Mouse (Mus musculus): ENCODE results near the gene Fam166a. TPM values are rescaled to one million over a fixed set of nuclear protein-coding genes. Genes with fewer than 3 reads are reported as not detected.

Gene Fam166a
- total RNA-seq (2023): not detected

DNA sequence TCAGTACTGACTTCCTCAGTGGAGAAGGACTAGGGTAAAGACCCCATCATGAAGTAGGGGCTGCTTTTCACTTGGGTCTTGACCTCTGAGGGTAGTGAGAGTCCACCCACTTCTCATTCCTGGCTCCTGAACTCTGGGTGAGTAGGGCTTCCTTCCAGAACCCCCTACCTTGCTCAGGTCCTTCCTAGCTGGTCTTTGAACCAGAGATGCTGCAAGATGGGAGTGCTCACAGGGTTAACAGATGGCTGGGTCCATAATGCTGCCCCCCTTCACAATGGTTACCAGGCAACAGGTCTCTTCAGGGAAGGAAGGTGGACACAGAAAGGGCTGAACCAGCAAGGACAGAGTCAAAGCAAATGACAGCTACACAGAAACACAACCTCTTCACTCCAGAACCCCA is at the start of gene Fam166a:
Gene Fam166a, plus strand, starts transcription at position 301 of the 400 bp plus-strand sequence.

DNA sequence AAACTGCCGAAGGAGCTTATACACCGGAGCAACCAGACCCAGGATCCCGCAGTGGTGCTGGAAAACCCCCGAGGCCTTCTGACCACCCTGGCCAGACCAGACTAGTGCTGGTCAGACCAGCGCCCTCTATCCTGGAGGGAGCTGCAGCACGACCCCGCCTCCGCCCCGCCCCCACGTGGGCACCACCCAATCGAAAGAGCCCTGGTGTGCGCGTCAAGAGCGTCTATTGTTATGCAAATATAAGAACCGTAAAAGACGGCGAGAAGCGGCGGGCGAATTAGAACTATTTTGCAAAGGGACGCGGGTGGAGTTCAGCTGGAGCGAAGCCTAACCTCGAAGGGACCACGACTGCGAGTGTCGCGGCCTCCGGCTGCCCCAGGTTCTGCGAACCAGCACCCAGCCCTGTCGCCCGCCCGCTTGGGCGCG is 38.1 kb upstream of the Fam166a start, which contains the start of gene Nrarp:
Gene Nrarp, plus strand, starts transcription at position 281 of the 426 bp plus-strand sequence.

DNA sequence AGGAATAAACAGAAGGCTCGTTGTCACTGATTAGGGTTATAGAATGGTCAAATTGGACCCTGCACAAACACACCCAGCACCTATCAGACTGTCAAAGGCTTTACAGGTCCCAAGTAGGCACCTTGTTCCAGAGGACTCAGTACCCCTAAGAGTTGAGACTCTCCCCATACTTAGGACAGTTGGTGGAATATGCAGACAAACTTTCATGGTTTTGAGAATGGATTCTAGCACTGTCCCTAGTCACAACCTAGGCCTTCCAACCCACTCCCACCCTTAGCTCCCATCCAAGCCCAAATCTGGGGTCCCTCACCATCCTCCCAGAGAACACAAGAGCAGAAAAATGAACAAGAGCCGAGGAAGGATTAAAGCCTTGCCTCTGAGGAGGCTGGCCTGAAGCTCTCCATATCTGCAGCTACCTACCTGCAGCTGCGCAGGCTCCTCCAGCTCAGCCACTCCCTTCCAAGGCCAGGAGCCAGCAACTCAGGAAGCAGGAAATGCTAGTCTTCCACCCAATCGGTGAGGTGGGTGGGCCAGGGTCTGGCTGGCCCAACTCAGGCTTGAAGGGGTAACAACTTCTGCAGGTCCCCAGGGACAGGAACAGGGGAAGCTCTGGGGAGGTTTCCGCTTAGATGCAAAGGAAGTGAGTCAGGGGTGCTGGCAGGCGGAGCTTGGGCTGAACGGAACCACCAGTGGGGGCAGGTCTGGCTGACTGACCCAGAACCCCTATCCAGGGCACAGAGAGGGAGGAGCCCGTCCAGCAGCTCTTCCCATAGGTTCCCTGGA is 22.2 kb upstream of the Fam166a start, which contains the start of gene Tor4a:
Gene Tor4a, minus strand, starts transcription at position 715 of the 783 bp plus-strand sequence.

DNA sequence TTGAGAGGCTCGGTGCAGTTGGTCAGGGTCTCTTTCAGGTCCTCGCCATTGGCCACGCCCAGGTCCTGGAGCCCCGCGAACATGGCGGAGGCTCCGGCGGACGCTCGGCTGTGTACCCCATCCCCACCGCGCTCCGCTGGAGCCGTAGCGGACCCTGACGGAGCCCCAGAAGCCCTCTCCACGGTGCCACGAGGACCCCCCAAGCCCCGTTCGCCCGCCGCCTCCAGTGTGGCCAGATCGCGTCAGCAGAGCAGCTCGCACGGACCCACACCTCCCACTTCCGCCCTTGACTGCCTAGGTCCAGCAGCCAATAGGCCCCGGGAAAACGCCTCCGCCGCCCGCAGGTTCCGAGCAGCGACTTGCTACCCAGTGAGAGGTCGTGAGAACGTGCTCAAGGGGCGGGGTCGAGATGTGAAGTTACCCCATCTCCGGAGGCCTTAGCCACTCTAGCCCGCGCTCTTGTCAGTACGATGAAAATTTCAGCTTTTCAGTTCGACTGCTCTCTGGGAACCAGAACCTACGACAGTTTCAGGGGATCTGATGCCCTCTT is 7.3 kb upstream of the Fam166a start, which contains the start of gene Nelfb:
Gene Nelfb, minus strand, starts transcription at position 369 of the 550 bp plus-strand sequence.

GRCm38 (mm10) chr2:25214444-25214843 is 4.1 kb upstream of the Fam166a start, which contains the start of gene Stpg3:
TSS of gene Stpg3 (minus strand) at chr2:25214637.

DNA sequence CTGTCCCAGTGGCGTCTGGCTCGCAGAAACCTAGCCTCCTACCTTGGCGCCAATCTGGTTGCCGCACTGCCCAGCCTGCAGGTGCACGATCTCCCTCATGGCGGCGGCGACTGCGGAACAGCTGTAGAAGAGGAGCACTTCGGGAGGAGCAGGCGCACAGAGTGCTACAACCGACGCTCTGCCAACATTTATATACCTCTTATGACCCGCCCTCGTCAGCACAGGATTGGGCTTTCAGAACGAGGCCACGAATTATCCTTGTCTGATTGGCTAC is 5.9 kb downstream of the Fam166a start, which contains the start of gene Tubb4b:
Gene Tubb4b, minus strand, starts transcription at position 211 of the 274 bp plus-strand sequence.

DNA sequence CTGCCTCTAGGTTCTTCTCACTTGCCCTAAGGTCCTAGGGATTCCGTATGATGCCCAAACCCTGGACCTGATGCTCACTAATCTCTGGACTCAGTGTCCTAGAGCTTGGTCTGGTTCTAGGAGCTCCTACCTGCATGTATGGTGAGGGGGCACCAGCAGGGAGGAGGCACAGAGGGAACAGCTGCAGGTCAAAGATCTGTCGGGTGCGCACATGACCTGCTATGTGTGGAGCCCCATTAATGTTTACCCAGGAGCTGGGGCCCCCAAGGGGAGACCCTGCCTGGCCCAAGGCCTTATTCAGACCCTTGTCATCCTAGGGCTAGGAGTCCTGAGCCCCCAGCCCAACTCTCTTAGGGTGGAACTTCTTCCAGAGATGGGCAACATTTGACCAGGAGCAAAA is 15.5 kb downstream of the Fam166a start, which contains the start of gene Slc34a3:
Gene Slc34a3, minus strand, starts transcription at position 315 of the 400 bp plus-strand sequence.

GRCm38 (mm10) chr2:25236614-25237013 is 18.1 kb downstream of the Fam166a start, which contains the start of gene Rnf224:
TSS of gene Rnf224 (minus strand) at chr2:25236787.

DNA sequence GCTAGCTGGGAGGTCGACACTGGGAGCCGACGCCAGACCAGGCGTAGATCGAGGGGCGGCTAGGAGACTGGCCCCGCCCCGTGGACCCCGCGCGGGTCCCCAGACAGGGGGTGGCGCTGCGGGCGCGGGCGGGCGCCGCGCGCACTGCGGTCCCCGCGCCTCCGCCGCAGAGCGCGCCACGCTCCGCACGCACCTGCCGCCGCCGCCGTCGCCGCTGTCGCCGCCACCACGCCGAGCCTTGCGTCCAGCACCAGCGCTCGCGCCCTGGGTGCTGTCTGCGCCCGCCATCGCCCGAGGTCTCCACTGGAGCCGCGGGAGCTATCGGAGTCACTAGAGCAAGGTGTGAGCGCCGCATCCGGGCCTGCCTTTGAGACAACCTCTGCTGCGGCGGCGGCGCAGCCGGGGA is 23.6 kb downstream of the Fam166a start, which contains the start of the genes Rnf208 and Cysrt1:
Gene Rnf208, plus strand, starts transcription at position 155 of the 406 bp plus-strand sequence.
Gene Cysrt1, minus strand, starts transcription at position 352 of the 406 bp plus-strand sequence.

DNA sequence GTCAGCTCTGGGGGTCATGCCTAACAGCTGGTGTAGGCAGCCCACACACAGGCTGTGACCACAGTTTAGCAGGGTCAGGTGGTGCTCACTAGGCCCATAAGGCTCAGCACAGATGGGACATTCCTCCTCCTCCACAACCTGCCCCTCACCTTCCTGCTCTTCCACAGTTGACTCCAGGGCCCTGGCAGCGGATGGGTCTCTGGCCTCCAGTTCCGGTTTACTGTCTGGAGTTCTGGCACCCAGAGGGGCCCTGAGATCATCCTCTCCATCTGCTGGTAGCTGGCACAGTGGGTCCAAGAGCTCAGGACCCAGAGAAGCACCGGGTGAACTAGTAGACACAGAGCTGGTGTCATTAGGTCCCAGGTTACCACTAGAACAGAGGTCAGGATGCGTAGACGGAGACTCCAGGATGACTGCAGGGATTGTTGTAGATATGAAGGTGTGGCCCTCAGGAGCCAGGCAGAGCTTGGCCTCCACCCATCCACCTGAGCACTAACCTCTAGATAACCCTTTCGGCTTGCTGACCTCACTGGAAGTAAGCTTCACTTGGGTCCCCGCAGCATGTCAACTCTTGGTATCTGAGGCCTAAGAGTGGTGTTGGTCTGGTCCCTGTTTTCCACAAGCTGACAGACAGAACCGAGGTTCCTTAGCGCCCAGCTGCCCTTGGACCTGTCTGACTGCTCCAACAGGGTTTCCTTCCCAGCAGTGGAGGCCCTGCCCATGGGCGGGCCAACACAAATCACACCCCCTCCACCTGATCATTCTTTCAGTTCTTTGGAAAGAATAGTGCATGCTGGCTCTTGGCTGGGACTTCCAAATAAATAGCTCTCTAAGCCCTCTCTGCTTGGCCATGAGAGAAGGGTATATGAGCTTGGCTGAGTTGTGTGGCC is 27.9 kb downstream of the Fam166a start, which contains the start of gene AL732309.1:
Gene AL732309.1, minus strand, starts transcription at position 681 of the 890 bp plus-strand sequence.

DNA sequence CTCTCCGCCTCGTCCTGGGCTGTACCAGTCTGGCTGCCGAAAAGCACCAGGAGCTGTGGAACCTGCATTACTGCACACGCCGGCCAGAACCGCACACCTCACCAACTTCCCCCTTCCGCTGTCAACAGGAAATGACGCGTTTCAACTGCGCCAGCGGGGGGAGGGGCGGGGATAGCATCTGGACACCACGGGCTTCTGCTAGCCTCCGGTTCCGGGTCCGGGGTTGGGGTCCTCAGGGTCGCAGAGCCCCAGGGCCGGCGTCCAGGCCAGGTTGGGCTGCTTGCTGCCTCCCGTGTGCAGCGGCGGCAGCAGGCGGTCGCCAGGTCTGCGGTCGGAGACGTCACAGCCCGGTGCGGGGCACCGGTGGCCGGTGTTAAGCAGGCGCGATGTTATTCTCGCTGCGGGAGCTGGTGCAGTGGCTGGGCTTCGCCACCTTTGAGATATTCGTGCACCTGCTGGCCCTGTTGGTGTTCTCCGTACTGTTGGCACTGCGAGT is 36.8 kb downstream of the Fam166a start, which contains the start of gene Tmem203:
Gene Tmem203, plus strand, starts transcription at position 156 of the 496 bp plus-strand sequence.

DNA sequence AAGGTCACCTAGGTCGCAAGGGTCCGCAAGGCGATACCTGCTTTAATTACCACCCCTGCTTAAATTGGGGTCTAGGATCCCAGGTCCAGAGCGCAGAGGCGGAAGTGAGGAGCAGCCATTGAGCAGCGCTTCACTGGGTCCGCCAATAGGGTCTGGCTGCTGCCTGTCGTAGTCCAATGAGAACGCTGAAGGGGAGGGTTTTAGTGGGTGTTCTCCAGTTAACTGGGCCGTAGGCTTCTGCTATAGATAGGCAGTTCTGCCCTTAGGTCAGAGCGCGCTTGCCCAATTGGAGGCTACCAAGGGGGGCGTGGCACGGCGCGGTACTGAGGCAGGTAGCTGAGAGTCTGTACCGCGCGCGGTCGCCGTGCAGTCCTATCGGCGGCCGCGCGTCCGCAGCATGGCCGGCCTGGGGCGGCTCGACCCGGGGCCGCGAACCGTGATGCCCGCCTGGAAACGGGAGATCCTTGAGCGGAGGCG is 43.8 kb downstream of the Fam166a start, which contains the start of gene Tprn:
Gene Tprn, plus strand, starts transcription at position 328 of the 477 bp plus-strand sequence.

Other genes with a start within 250 kb of the Fam166a start
- 10 to 100 TPM; 17.2 to 17.4 TPM for gene Mrpl41, start 243.6 kb upstream of the Fam166a start, total RNA-seq (2023)
- gene Pnpla7, start 242.7 kb upstream of the Fam166a start, total RNA-seq (2023): 100 to 1,000 TPM; 133 to 171 TPM
- 10 to 100 TPM; 23.6 to 33.9 TPM for gene Nsmf, start 164.4 kb upstream of the Fam166a start, total RNA-seq (2023)
- gene Entpd8, start 138.4 kb upstream of the Fam166a start, total RNA-seq (2023): not detected
- not detected for gene Noxa1, start 123.6 kb upstream of the Fam166a start, total RNA-seq (2023)
- gene Nrarp, start 38.0 kb upstream of the Fam166a start, total RNA-seq (2023): 1 to 10 TPM; 5.6 to 5.8 TPM
- 10 to 100 TPM; 34.6 to 36.4 TPM for gene Tor4a, start 21.9 kb upstream of the Fam166a start, total RNA-seq (2023)
- gene Nelfb, start 7.3 kb upstream of the Fam166a start, total RNA-seq (2023): 10 to 100 TPM; 48.9 to 59.0 TPM
- not detected for gene Stpg3, start 4.1 kb upstream of the Fam166a start, total RNA-seq (2023)
- gene Tubb4b, start 6.0 kb downstream of the Fam166a start, total RNA-seq (2023): 10 to 100 TPM; 47.5 to 50.6 TPM
- not detected for gene Slc34a3, start 15.6 kb downstream of the Fam166a start, total RNA-seq (2023)
- not detected for gene Rnf224, start 18.0 kb downstream of the Fam166a start, total RNA-seq (2023)
- gene Rnf208, start 23.5 kb downstream of the Fam166a start, total RNA-seq (2023): under 1 TPM in 1 of 2 experiments, not detected in 1; 0.88 TPM
- gene Cysrt1, start 23.7 kb downstream of the Fam166a start, total RNA-seq (2023): not detected
- 1 to 10 TPM; 2.3 to 2.6 TPM for gene AL732309.1, start 28.1 kb downstream of the Fam166a start, total RNA-seq (2023)
- 10 to 100 TPM; 14.0 to 21.2 TPM for gene Tmem203, start 36.7 kb downstream of the Fam166a start, total RNA-seq (2023)
- 10 to 100 TPM; 21.1 to 24.9 TPM for gene Tprn, start 43.9 kb downstream of the Fam166a start, total RNA-seq (2023)
- gene Ssna1, start 53.7 kb downstream of the Fam166a start, total RNA-seq (2023): 10 to 100 TPM; 49.1 TPM
- gene Anapc2, start 53.7 kb downstream of the Fam166a start, total RNA-seq (2023): 10 to 100 TPM; 83.4 to 88.1 TPM
- gene Tmem210, start 69.4 kb downstream of the Fam166a start, total RNA-seq (2023): not detected
- gene Lrrc26, start 71.2 kb downstream of the Fam166a start, total RNA-seq (2023): not detected
- gene Grin1, start 100.4 kb downstream of the Fam166a start, total RNA-seq (2023): not detected
- 10 to 100 TPM; 33.9 to 41.6 TPM for gene Man1b1, start 113.6 kb downstream of the Fam166a start, total RNA-seq (2023)
- gene Dpp7, start 137.6 kb downstream of the Fam166a start, total RNA-seq (2023): 10 to 100 TPM; 25.9 to 31.9 TPM
- gene Uap1l1, start 146.9 kb downstream of the Fam166a start, total RNA-seq (2023): 10 to 100 TPM; 24.7 to 30.9 TPM
- gene Sapcd2, start 153.6 kb downstream of the Fam166a start, total RNA-seq (2023): not detected
- gene Entpd2, start 177.1 kb downstream of the Fam166a start, total RNA-seq (2023): not detected
- gene Npdc1, start 180.6 kb downstream of the Fam166a start, total RNA-seq (2023): not detected
- gene Fut7, start 204.5 kb downstream of the Fam166a start, total RNA-seq (2023): 10 to 100 TPM; 15.6 to 17.3 TPM
- 10 to 100 TPM; 35.3 to 36.1 TPM for gene Abca2, start 210.0 kb downstream of the Fam166a start, total RNA-seq (2023)
- gene Clic3, start 238.1 kb downstream of the Fam166a start, total RNA-seq (2023): not detected
- gene Paxx, start 242.3 kb downstream of the Fam166a start, total RNA-seq (2023): 10 to 100 TPM; 24.0 to 34.2 TPM